Mouse (Mus musculus): ENCODE measurements around the gene Spn. TPM values are rescaled to one million over a fixed set of nuclear protein-coding genes. Genes with fewer than 3 reads are reported as not detected.

Gene Spn
- total and polyA plus RNA-seq, 2 experiments from 2014 or later: 0.10 to 0.19 TPM

DNA sequence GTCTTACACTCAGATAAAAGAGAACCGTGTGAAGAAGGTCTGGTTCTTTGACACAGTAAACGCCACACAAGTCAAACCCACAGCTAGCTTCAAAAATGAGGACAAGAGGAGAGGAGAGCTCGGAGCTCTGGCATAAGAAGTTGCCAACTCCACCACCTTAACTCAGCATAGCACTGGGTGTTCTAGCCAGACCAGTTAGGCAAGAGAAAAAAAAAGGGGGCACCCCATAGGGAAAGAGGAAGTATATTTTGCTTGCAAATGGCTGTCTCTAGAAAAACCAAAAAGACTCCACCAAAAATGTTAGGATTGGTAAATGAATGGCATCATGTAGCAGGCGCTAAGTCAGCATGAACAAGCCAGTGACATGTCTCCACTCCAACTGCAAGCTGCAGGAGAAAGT lies 26.4 kb upstream of the Spn start:
- no peak overlapping the region for H3K9ac ChIP-seq (replicated peaks; ENCODE audit: low read depth, low read length)
- WGBS: 77% methylated on average over 4 of the region's 4 CpGs

DNA sequence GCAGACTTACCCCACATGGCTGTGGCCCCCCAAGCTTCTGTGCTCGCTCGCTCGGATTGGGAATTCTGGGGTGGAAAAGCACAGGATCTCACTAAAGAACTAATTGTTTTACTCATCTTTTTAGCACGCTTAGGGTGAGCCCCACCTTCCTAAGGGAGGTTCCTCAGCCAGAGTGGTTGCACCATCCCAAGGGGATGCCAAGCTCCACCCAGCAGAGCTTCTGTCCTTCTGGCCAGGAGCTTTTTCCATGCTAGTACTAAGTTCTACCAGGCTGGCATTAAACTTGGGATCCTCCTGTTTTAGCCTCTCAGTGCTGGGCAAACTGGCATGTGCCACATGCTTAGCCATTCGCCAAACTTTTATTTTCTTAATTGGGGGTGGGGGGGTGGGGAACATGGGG lies 24.9 kb upstream of the Spn start:
- Histone ChIP-seq H3K9ac (replicated peaks; ENCODE audit: low read depth, low read length) (no peak overlapping the region), H3K4me3 (ENCODE audit: low read depth, low read length) (no peak overlapping the region), H3K27me3 (ENCODE audit: control insufficient read depth, insufficient read depth, low read length) (no peaks in the 10 kb centered on the region), H3K4me2 (ENCODE audit: low read depth, low read length) (no peak overlapping the region), H3K4me1 (ENCODE audit: control insufficient read depth, insufficient read depth) (no peaks in the 10 kb centered on the region), H3K9me3 (replicated peaks; ENCODE audit: control insufficient read depth, low read length) (no peaks in the 10 kb centered on the region), H3K27ac (ENCODE audit: low read depth) (no peak overlapping the region), H3K36me3 (replicated peaks; ENCODE audit: control insufficient read depth, insufficient read depth, low read length) (no peaks in the 10 kb centered on the region)
- TF ChIP-seq EP300 (IDR thresholded peaks at IDR 0.05; ENCODE audit: low read depth): no peak
- no peak for TF ChIP-seq CTCF (IDR thresholded peaks at IDR 0.05; ENCODE audit: low read depth)
- ATAC-seq (ENCODE audit: insufficient read depth, low read depth) (no peak), DNase-seq (ENCODE audit: low spot score) (no peak)
- WGBS: 85% methylated on average over 5 of the region's 5 CpGs

More for the DNA sequence above, 26.4 kb upstream of the Spn start:
- ATAC-seq (ENCODE audit: insufficient read depth, low read depth) (no peak), DNase-seq (ENCODE audit: low spot score) (no peak)
- Histone ChIP-seq H3K9me3 (replicated peaks; ENCODE audit: control insufficient read depth, low read length) (no peaks in the 10 kb centered on the region), H3K27me3 (ENCODE audit: control insufficient read depth, insufficient read depth, low read length) (no peaks in the 10 kb centered on the region), H3K4me2 (ENCODE audit: low read depth, low read length) (no peak overlapping the region), H3K4me1 (ENCODE audit: control insufficient read depth, insufficient read depth) (no peaks in the 10 kb centered on the region), H3K4me3 (ENCODE audit: low read depth, low read length) (no peak overlapping the region), H3K27ac (ENCODE audit: low read depth) (no peak overlapping the region), H3K36me3 (replicated peaks; ENCODE audit: control insufficient read depth, insufficient read depth, low read length) (no peaks in the 10 kb centered on the region)
- TF ChIP-seq CTCF (IDR thresholded peaks at IDR 0.05; ENCODE audit: low read depth) (no peak), EP300 (IDR thresholded peaks at IDR 0.05; ENCODE audit: low read depth) (no peak)

DNA sequence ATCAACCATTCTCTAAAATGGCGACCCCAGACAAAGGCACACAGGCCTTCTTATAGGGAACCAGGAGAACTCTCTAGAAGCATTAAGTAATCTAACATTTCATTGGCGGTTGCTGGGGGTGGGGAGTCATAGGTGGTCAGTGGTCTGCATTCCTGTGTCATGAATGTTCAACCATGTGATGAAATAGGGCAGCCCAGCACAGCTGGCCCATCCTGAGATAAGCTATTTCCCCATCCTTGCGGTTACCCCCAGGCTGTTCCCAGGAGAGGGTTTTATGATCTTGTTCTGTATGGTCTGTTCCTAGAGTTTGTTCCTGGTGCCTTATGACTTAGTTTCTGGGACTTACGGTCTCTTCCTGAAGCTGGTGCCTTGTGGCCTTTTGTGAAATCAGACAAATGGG lies 19.9 kb upstream of the Spn start:
- ATAC-seq (ENCODE audit: insufficient read depth, low read depth) (no peak), DNase-seq (ENCODE audit: low spot score) (no peak)
- Histone ChIP-seq H3K27ac (ENCODE audit: low read depth) (no peak overlapping the region), H3K9ac (replicated peaks; ENCODE audit: low read depth, low read length) (no peak overlapping the region), H3K36me3 (replicated peaks; ENCODE audit: control insufficient read depth, insufficient read depth, low read length) (no peaks in the 10 kb centered on the region), H3K4me2 (ENCODE audit: low read depth, low read length) (no peak overlapping the region), H3K4me3 (ENCODE audit: low read depth, low read length) (no peak overlapping the region), H3K9me3 (replicated peaks; ENCODE audit: control insufficient read depth, low read length) (no peaks in the 10 kb centered on the region), H3K4me1 (ENCODE audit: control insufficient read depth, insufficient read depth) (peaks cover 6% of the 10 kb centered on the region; the same call in 1 of the 2 replicates), H3K27me3 (ENCODE audit: control insufficient read depth, insufficient read depth, low read length) (no peaks in the 10 kb centered on the region)
- TF ChIP-seq EP300 (IDR thresholded peaks at IDR 0.05; ENCODE audit: low read depth): no peak
- TF ChIP-seq CTCF (IDR thresholded peaks at IDR 0.05; ENCODE audit: low read depth): no peak
- 69% methylated on average over 4 of the region's 4 CpGs for WGBS

DNA sequence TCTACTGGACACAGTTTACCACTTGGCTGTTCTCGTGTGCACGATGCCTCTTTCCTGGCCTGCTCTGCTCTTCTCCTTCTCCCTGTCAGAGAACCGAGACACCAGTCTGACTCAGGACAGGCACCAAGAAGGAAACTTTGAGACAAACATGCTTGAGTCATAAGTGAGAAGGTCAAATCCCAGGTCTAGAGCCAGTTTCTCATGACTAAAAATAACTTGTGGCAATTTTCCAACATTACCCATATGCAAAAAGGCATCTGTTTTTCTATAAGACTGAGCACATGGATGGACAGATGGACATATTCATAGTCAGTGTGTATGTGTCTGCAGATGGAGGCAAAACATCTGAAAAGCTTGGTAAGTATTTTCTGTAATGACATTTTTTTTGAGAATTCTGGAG lies 15.9 kb upstream of the Spn start:
- TF ChIP-seq EP300 (IDR thresholded peaks at IDR 0.05; ENCODE audit: low read depth) (no peak), CTCF (IDR thresholded peaks at IDR 0.05; ENCODE audit: low read depth) (no peak)
- Histone ChIP-seq H3K27me3 (ENCODE audit: control insufficient read depth, insufficient read depth, low read length) (no peaks in the 10 kb centered on the region), H3K4me3 (ENCODE audit: low read depth, low read length) (no peak overlapping the region), H3K27ac (ENCODE audit: low read depth) (peak overlapping the region; percentile 54; the same call in 1 of the 2 replicates), H3K4me1 (ENCODE audit: control insufficient read depth, insufficient read depth) (peaks cover 6% of the 10 kb centered on the region; the same call in 1 of the 2 replicates), H3K9ac (replicated peaks; ENCODE audit: low read depth, low read length) (no peak overlapping the region), H3K9me3 (replicated peaks; ENCODE audit: control insufficient read depth, low read length) (no peaks in the 10 kb centered on the region), H3K36me3 (replicated peaks; ENCODE audit: control insufficient read depth, insufficient read depth, low read length) (no peaks in the 10 kb centered on the region), H3K4me2 (ENCODE audit: low read depth, low read length) (no peak overlapping the region)
- WGBS: 10% methylated on average over 3 of the region's 3 CpGs
- ATAC-seq (ENCODE audit: insufficient read depth, low read depth) (no peak; the same call in 1 of the 2 replicates), DNase-seq (ENCODE audit: low spot score) (peak; percentile 37)

DNA sequence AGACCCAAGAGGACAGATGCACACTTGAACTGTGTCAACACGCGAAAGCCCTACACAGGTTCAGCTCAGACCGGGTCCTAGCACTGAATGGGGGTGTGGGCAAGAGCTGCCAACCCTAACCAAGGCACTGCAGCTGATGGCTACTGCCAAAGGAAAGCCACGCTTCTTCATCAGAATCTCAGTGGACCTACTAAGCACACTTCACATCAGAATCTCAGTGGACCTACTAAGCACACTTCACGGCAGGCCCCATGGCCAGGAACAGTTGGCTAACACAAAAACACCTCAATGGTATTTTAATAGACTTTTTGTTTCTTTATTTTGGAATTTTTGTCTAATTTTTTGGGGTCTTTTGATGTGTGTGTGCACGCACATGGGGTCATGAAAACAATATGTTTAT lies 14.8 kb upstream of the Spn start:
- H3K4me1 ChIP-seq (ENCODE audit: control insufficient read depth, insufficient read depth): peaks cover 6% of the 10 kb centered on the region; the same call in 1 of the 2 replicates
- WGBS: 91% methylated on average over 6 of the region's 6 CpGs
- no peak for DNase-seq (ENCODE audit: low spot score)
- ATAC-seq (ENCODE audit: insufficient read depth, low read depth): no peak
- TF ChIP-seq EP300 (IDR thresholded peaks at IDR 0.05; ENCODE audit: low read depth) (no peak), CTCF (IDR thresholded peaks at IDR 0.05; ENCODE audit: low read depth) (no peak)
- H3K27me3 ChIP-seq (ENCODE audit: control insufficient read depth, insufficient read depth, low read length): no peaks in the 10 kb centered on the region
- H3K36me3 ChIP-seq (replicated peaks; ENCODE audit: control insufficient read depth, insufficient read depth, low read length): no peaks in the 10 kb centered on the region
- no peak overlapping the region for H3K27ac ChIP-seq (ENCODE audit: low read depth)
- H3K9ac ChIP-seq (replicated peaks; ENCODE audit: low read depth, low read length): no peak overlapping the region
- H3K4me3 ChIP-seq (ENCODE audit: low read depth, low read length): no peak overlapping the region
- H3K4me2 ChIP-seq (ENCODE audit: low read depth, low read length): no peak overlapping the region
- no peaks in the 10 kb centered on the region for H3K9me3 ChIP-seq (replicated peaks; ENCODE audit: control insufficient read depth, low read length)

DNA sequence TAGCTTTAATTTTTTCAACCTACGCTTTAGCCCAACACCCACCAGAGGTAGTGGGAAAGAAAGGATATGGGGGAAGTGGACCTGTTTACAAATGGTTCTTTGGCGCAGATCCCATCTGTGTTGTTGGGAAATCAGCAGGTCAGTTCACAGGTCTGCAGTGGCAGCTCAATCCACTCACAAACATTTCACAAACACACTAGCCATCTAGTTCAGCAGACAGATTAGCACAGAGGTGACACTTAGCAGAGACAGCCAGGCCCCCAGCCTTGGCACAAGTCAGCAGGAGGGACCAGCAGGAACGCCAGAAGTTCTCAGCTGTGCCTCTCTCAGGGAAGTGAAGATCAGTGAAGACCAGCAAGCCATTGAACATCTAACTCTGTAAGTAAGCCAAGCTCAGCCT lies 10.3 kb upstream of the Spn start:
- DNase-seq (ENCODE audit: low spot score) (no peak), ATAC-seq (ENCODE audit: insufficient read depth, low read depth) (no peak)
- H3K4me2 ChIP-seq (ENCODE audit: low read depth, low read length): no peak overlapping the region
- H3K4me1 ChIP-seq (ENCODE audit: control insufficient read depth, insufficient read depth): no peaks in the 10 kb centered on the region
- TF ChIP-seq EP300 (IDR thresholded peaks at IDR 0.05; ENCODE audit: low read depth): no peak
- no peak for TF ChIP-seq CTCF (IDR thresholded peaks at IDR 0.05; ENCODE audit: low read depth)
- H3K36me3 ChIP-seq (replicated peaks; ENCODE audit: control insufficient read depth, insufficient read depth, low read length): no peaks in the 10 kb centered on the region
- H3K4me3 ChIP-seq (ENCODE audit: low read depth, low read length): no peak overlapping the region
- H3K27ac ChIP-seq (ENCODE audit: low read depth): no peak overlapping the region
- 36% methylated on average over 3 of the region's 3 CpGs for WGBS
- no peak overlapping the region for H3K9ac ChIP-seq (replicated peaks; ENCODE audit: low read depth, low read length)
- H3K27me3 ChIP-seq (ENCODE audit: control insufficient read depth, insufficient read depth, low read length): no peaks in the 10 kb centered on the region
- H3K9me3 ChIP-seq (replicated peaks; ENCODE audit: control insufficient read depth, low read length): no peaks in the 10 kb centered on the region

Data from heart, postnatal 0 days (tissue).